Mouse (Mus musculus) neural tube, embryonic 12.5 days (tissue): ENCODE measurements around the gene Eef1a1. TPM values are rescaled to one million over a fixed set of nuclear protein-coding genes. Genes with fewer than 3 reads are reported as not detected.

Experiments used
- ATAC-seq: fragments of 200-750 bp; cut with Nextera tagmentation; 2 replicates; pipeline ENCODE4 v1.8.0; 2017; ENCODE audit warnings: low read depth, mild to moderate bottlenecking, moderate TSS enrichment, moderate library complexity; ENCODE audit not compliant: low FRiP score
- H3K27ac ChIP-seq: fragments of 300-500 bp; sonication (generic); 2 replicates; pipeline ENCODE4 v1.5.1; 2016
- H3K27me3 ChIP-seq: fragments of 300-500 bp; sonication (generic); replicated peaks from 2 replicates; pipeline ENCODE4 v1.6.1; 2016; ENCODE audit warnings: mild to moderate bottlenecking
- H3K36me3 ChIP-seq: fragments of 300-500 bp; sonication (generic); 2 replicates; pipeline ENCODE4 v1.6.1; 2016; ENCODE audit warnings: mild to moderate bottlenecking
- H3K4me1 ChIP-seq: fragments of 300-500 bp; sonication (generic); 2 replicates; pipeline ENCODE4 v1.6.1; 2016
- H3K4me2 ChIP-seq: fragments of 300-500 bp; sonication (generic); replicated peaks from 2 replicates; pipeline ENCODE4 v1.6.1; 2016; ENCODE audit warnings: mild to moderate bottlenecking
- H3K4me3 ChIP-seq: fragments of 300-500 bp; sonication (generic); 2 replicates; pipeline ENCODE4 v1.5.1; 2016
- H3K9ac ChIP-seq: fragments of 300-500 bp; sonication (generic); 2 replicates; pipeline ENCODE4 v1.6.1; 2016; ENCODE audit warnings: mild to moderate bottlenecking
- H3K9me3 ChIP-seq: fragments of 300-500 bp; sonication (generic); 2 replicates; pipeline ENCODE4 v1.6.1; 2016; ENCODE audit warnings: mild to moderate bottlenecking
- WGBS: fragments of 180-500 bp; shearing (Covaris S2); methylation state at CpG from one replicate; pipeline ENCODE4 v1.1.7; 2016; 5-methylcytosine and 5-hydroxymethylcytosine counted together
- polyA plus RNA-seq: library from polyadenylated mRNA; unstranded; fragments of >200 nt; fragmentation: Nextera tagmentation; extraction: Ambion mirVana; gene quantifications from 2 replicates; pipeline ENCODE4 v1.2.1, GENCODE M21; 2016

Eef1a1 gene
- 3,212 and 3,225 TPM in 2 replicates for polyA plus RNA-seq

- H3K27ac ChIP-seq: no peak within 1 kb of the TSS
- peak within 1 kb of the TSS; percentile 72 for H3K4me2 ChIP-seq
- no peaks in the 10 kb centered on the region for H3K36me3 ChIP-seq
- H3K4me3 ChIP-seq: peak within 1 kb of the TSS; percentile 33
- 2% methylated on average over 18 of the region's 20 CpGs for WGBS
- peaks cover 8% of the 10 kb centered on the region; the same call in 1 of the 2 replicates for H3K4me1 ChIP-seq
- H3K9me3 ChIP-seq: no peaks in the 10 kb centered on the region
- H3K27me3 ChIP-seq: no peaks in the 10 kb centered on the region
- peak within 1 kb of the TSS; percentile 58 for H3K9ac ChIP-seq
- ATAC-seq: peak; percentile 81
These were observed at the start of gene Eef1a1 for GRCm38 (mm10) chr9:78488890-78489420. Eef1a1 (minus strand) TSS chr9:78489151.

GRCm38 (mm10) chr9:78538421-78538820 is 49.5 kb upstream of the Eef1a1 start:
- Histone ChIP-seq H3K36me3 (no peaks in the 10 kb centered on the region), H3K27ac (no peak overlapping the region), H3K4me1 (no peaks in the 10 kb centered on the region), H3K4me2 (no peak overlapping the region), H3K4me3 (no peak overlapping the region), H3K27me3 (no peaks in the 10 kb centered on the region), H3K9me3 (no peaks in the 10 kb centered on the region), H3K9ac (no peak overlapping the region)
- no peak for ATAC-seq
- 72% methylated on average over 6 of the region's 6 CpGs for WGBS

- Histone ChIP-seq H3K9ac (no peak overlapping the region), H3K4me3 (no peak overlapping the region), H3K27ac (no peak overlapping the region), H3K36me3 (no peaks in the 10 kb centered on the region), H3K4me2 (no peak overlapping the region), H3K4me1 (no peaks in the 10 kb centered on the region), H3K9me3 (no peaks in the 10 kb centered on the region), H3K27me3 (no peaks in the 10 kb centered on the region)
- ATAC-seq: no peak
- WGBS: 91% methylated on average over 9 of the region's 9 CpGs
These were observed 48.4 kb upstream of the Eef1a1 start for GRCm38 (mm10) chr9:78537154-78537873.

- Histone ChIP-seq H3K27ac (no peak overlapping the region), H3K36me3 (no peaks in the 10 kb centered on the region), H3K27me3 (no peaks in the 10 kb centered on the region), H3K9me3 (no peaks in the 10 kb centered on the region), H3K4me1 (no peaks in the 10 kb centered on the region), H3K4me3 (no peak overlapping the region), H3K9ac (no peak overlapping the region), H3K4me2 (no peak overlapping the region)
- WGBS: 94% methylated on average over 7 of the region's 7 CpGs
- no peak for ATAC-seq
These were observed 45.7 kb upstream of the Eef1a1 start for GRCm38 (mm10) chr9:78534606-78535005.

- no peak overlapping the region for H3K4me3 ChIP-seq
- no peak overlapping the region for H3K4me2 ChIP-seq
- no peaks in the 10 kb centered on the region for H3K9me3 ChIP-seq
- H3K27ac ChIP-seq: no peak overlapping the region
- H3K9ac ChIP-seq: no peak overlapping the region
- 84% methylated on average over 18 of the region's 18 CpGs for WGBS
- no peaks in the 10 kb centered on the region for H3K4me1 ChIP-seq
- no peak for ATAC-seq
- H3K27me3 ChIP-seq: no peaks in the 10 kb centered on the region
- H3K36me3 ChIP-seq: no peaks in the 10 kb centered on the region
These were observed 44.5 kb upstream of the Eef1a1 start for GRCm38 (mm10) chr9:78533296-78533935.

GRCm38 (mm10) chr9:78532341-78532819 is 43.4 kb upstream of the Eef1a1 start:
- no peaks in the 10 kb centered on the region for H3K27me3 ChIP-seq
- H3K27ac ChIP-seq: no peak overlapping the region
- ATAC-seq: no peak

GRCm38 (mm10) chr9:78531816-78532215 is 42.9 kb upstream of the Eef1a1 start:
- Histone ChIP-seq H3K4me3 (no peak overlapping the region), H3K36me3 (no peaks in the 10 kb centered on the region), H3K9ac (no peak overlapping the region), H3K4me1 (0 out of 2 replicates have a peak, but pooled peaks cover 4% of the 10 kb centered on the region), H3K9me3 (no peaks in the 10 kb centered on the region), H3K27me3 (no peaks in the 10 kb centered on the region), H3K4me2 (no peak overlapping the region), H3K27ac (no peak overlapping the region)
- no peak for ATAC-seq
- WGBS: 61% methylated on average over 5 of the region's 5 CpGs

More at GRCm38 (mm10) chr9:78532341-78532819, 43.4 kb upstream of the Eef1a1 start:
- WGBS: 51% methylated on average over 9 of the region's 9 CpGs
- H3K36me3 ChIP-seq: no peaks in the 10 kb centered on the region
- no peak overlapping the region for H3K4me3 ChIP-seq
- H3K4me2 ChIP-seq: no peak overlapping the region
- H3K9ac ChIP-seq: no peak overlapping the region
- 0 out of 2 replicates have a peak, but pooled peaks cover 4% of the 10 kb centered on the region for H3K4me1 ChIP-seq
- H3K9me3 ChIP-seq: no peaks in the 10 kb centered on the region

GRCm38 (mm10) chr9:78527767-78528381 is 38.9 kb upstream of the Eef1a1 start:
- ATAC-seq: peak; percentile 71
- peak overlapping the region; percentile 40 for H3K4me3 ChIP-seq
- H3K36me3 ChIP-seq: peaks cover 5% of the 10 kb centered on the region; the same call in 1 of the 2 replicates
- no peaks in the 10 kb centered on the region for H3K27me3 ChIP-seq
- H3K27ac ChIP-seq: peak overlapping the region; percentile 60; the same call in 1 of the 2 replicates
- WGBS: 2% methylated on average over 16 of the region's 16 CpGs
- peak overlapping the region; percentile 58 for H3K9ac ChIP-seq
- no peaks in the 10 kb centered on the region for H3K9me3 ChIP-seq
- H3K4me1 ChIP-seq: 0 out of 2 replicates have a peak, but pooled peaks cover 4% of the 10 kb centered on the region
- H3K4me2 ChIP-seq: peak overlapping the region; percentile 83

GRCm38 (mm10) chr9:78527301-78527761 is 38.4 kb upstream of the Eef1a1 start:
- Histone ChIP-seq H3K9me3 (no peaks in the 10 kb centered on the region), H3K27me3 (no peaks in the 10 kb centered on the region), H3K36me3 (peaks cover 5% of the 10 kb centered on the region; the same call in 1 of the 2 replicates), H3K27ac (peak overlapping the region; percentile 60; the same call in 1 of the 2 replicates), H3K4me1 (0 out of 2 replicates have a peak, but pooled peaks cover 4% of the 10 kb centered on the region), H3K4me3 (peak overlapping the region; percentile 40), H3K9ac (peak overlapping the region; percentile 58), H3K4me2 (peak overlapping the region; percentile 83)
- under 1% methylated on average over 24 of the region's 24 CpGs for WGBS
- peak; percentile 76 for ATAC-seq

- no peak overlapping the region for H3K4me3 ChIP-seq
- H3K36me3 ChIP-seq: peaks cover 5% of the 10 kb centered on the region; the same call in 1 of the 2 replicates
- H3K4me1 ChIP-seq: peaks cover 11% of the 10 kb centered on the region; the same call in 1 of the 2 replicates
- no peaks in the 10 kb centered on the region for H3K27me3 ChIP-seq
- H3K9me3 ChIP-seq: no peaks in the 10 kb centered on the region
- no peak overlapping the region for H3K9ac ChIP-seq
- no peak overlapping the region for H3K27ac ChIP-seq
- H3K4me2 ChIP-seq: no peak overlapping the region
- 94% methylated on average over 2 of the region's 2 CpGs for whole genome bisulfite sequencing
- ATAC-seq: no peak
These were observed 37.3 kb upstream of the Eef1a1 start for GRCm38 (mm10) chr9:78526206-78526605.

- no peak overlapping the region for H3K27ac ChIP-seq
- no peak for ATAC-seq
These were observed 36.6 kb upstream of the Eef1a1 start for GRCm38 (mm10) chr9:78525451-78526135.

More at GRCm38 (mm10) chr9:78525451-78526135, 36.6 kb upstream of the Eef1a1 start:
- no peak overlapping the region for H3K4me2 ChIP-seq
- 94% methylated on average over 17 of the region's 17 CpGs for WGBS
- no peaks in the 10 kb centered on the region for H3K27me3 ChIP-seq
- H3K4me3 ChIP-seq: no peak overlapping the region
- H3K9me3 ChIP-seq: no peaks in the 10 kb centered on the region
- H3K36me3 ChIP-seq: peaks cover 5% of the 10 kb centered on the region; the same call in 1 of the 2 replicates
- no peak overlapping the region for H3K9ac ChIP-seq
- peaks cover 16% of the 10 kb centered on the region; the same call in 1 of the 2 replicates for H3K4me1 ChIP-seq
